8 mouse cellular contexts compared by ENCODE assay signal in the genomic region with DNA sequence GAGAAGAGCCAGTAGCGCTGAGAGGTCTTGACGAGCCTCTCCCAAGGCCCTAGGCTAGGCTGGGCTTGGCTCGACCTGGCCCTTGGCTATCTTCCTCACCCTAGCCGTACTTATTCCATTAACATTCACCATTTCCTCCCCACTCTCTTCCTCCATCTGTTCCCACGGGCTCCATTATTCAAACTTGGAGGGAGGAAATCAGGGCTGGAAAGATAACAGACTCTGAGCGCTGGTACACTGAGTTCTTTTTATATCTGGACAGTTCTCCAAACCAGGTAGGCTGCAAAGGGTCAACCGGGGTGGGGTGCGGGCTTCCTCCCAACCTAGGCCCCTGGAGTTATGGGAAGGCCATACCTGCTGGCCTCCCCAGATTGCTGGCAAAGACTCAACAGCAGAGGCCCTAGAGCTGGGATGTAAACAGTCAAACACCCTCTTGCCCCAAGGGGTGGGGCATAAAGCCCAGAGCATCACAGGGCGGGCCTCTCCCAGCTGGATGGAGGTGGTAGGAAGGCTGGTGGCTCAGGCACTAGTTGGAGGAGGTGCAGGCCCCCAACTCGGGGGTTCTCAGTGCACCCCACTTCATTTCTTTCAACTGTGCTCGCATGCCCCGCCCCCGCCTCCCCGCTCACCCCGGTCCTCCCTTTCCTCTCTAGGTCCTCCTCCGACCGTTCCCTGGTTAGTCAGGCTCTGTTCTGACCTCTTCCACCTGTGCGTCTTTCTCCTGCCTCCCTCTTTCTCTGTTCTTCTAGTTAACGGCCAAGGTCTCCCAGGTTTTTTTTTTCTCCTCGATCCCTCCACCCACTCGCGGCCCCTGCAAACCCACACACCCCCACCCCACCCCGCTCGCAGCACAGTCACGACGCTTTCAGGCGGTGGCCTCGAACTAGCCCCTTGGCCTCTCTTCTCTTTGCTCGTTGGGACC. TPM values are rescaled to one million over a fixed set of nuclear protein-coding genes. Genes with fewer than 3 reads are reported as not detected.
DNase-seq lines count a peak whose midpoint lies in the region; ATAC-seq lines count a peak whose summit lies in the region.

TSS of gene B3gnt8 (plus strand) at position 146 of the 922 bp plus-strand sequence.

- H3K27ac ChIP-seq in heart, embryonic 11.5 days (ENCODE audit: low read depth, low read length) = peak within 1 kb of the TSS; percentile 67
- peak within 1 kb of the TSS; percentile 80 for H3K27ac ChIP-seq in macrophage

- H3K4me3 ChIP-seq in heart, embryonic 11.5 days (ENCODE audit: low read depth, low read length) = peak within 1 kb of the TSS; percentile 39
- peak within 1 kb of the TSS; percentile 83 for H3K4me3 ChIP-seq in macrophage (ENCODE audit: inconsistent target)

- peaks cover 44% of the 10 kb centered on the region for H3K79me2 ChIP-seq in macrophage (ENCODE audit: inconsistent target)

- H3K4me2 ChIP-seq in heart, embryonic 11.5 days = peak within 1 kb of the TSS; percentile 71

- peak; percentile 8 for DNase-seq in embryo, embryonic 10.5 days (ENCODE audit: low spot score)
- DNase-seq in embryo, embryonic 10 days (ENCODE audit: low spot score) = no peak
- peak; percentile 68 to 72 for DNase-seq in cerebellum, postnatal 25 days
- peak; percentile 67 for DNase-seq in kidney, postnatal 10 days
- peak; percentile 56 to 71 for DNase-seq in thymus, adult 18-20 months
- DNase-seq in frontal cortex, postnatal 36 days (ENCODE audit: low spot score in 2 of 2) = no peak

- H3K27me3 ChIP-seq in heart, embryonic 11.5 days (ENCODE audit: control insufficient read depth, insufficient read depth, low read length) = 0 out of 2 replicates have a peak, but pooled peaks cover 2% of the 10 kb centered on the region

- no peak; the same call in 1 of the 2 replicates for ATAC-seq in heart, embryonic 11.5 days (replicated peaks; ENCODE audit: insufficient number of reproducible peaks, low FRiP score, low TSS enrichment)

- H3K9me3 ChIP-seq in heart, embryonic 11.5 days (replicated peaks; ENCODE audit: control insufficient read depth, low read length) = no peaks in the 10 kb centered on the region

- H3K36me3 ChIP-seq in heart, embryonic 11.5 days (ENCODE audit: control insufficient read depth, insufficient read depth, low read length) = peaks cover 2% of the 10 kb centered on the region; the same call in 1 of the 2 replicates
- peaks cover 3% of the 10 kb centered on the region; the same call in 1 of the 2 replicates for H3K36me3 ChIP-seq in macrophage (ENCODE audit: inconsistent target)

- H3K4me1 ChIP-seq in heart, embryonic 11.5 days (ENCODE audit: control insufficient read depth, insufficient read depth, low read length) = peaks cover 35% of the 10 kb centered on the region

- WGBS in heart, embryonic 11.5 days (ENCODE audit: insufficient replicate concordance) = 8% methylated on average over 29 of the region's 29 CpGs
- WGBS in macrophage (ENCODE audit: missing documents) = 21% methylated on average over 27 of the region's 29 CpGs

- peak within 1 kb of the TSS; percentile 25 for H3K9ac ChIP-seq in heart, embryonic 11.5 days (ENCODE audit: low read depth, low read length)

RNA-seq across cellular contexts. Expression of gene B3gnt8, which starts in this region (rescaled TPM):
- 2.5 and 4.0 TPM in 2 replicates for polyA plus RNA-seq in heart, embryonic 11.5 days (2014; fragmentation: Nextera tagmentation; extraction: Ambion mirVana)
- 10 to 100 TPM in 18 of 26 experiments, 1 to 10 TPM in 8; 2.5 to 28.2 (median 12.0) TPM for total RNA-seq in macrophage (2018; cell fraction: chromatin; rRNA removed)
- total RNA-seq in macrophage (2018; cell fraction: cytosol; rRNA removed) = 10 to 100 TPM; 14.2 to 38.5 (median 27.4) TPM
- total RNA-seq in macrophage (2018; cell fraction: nucleus; rRNA removed) = 10 to 100 TPM in 25 of 26 experiments, 1 to 10 TPM in 1; 6.4 to 60.8 (median 36.3) TPM
- polyA plus RNA-seq in macrophage (2018) = 21.5 to 44.1 TPM (median 21.7 TPM) in 3 replicates

Comparison
In these comparisons a context has a peak if more than half of its experiments do, and no peak if none do; other contexts are left out.
1. DNase-seq: peak in embryo, embryonic 10.5 days (single experiment), cerebellum, postnatal 25 days (2 of 2), kidney, postnatal 10 days (single experiment) and thymus, adult 18-20 months (2 of 2); none in embryo, embryonic 10 days (single experiment) and frontal cortex, postnatal 36 days (0 of 2).